Mouse (Mus musculus) lung, postnatal 36 days (tissue): Measurements from ENCODE around the gene Ipo4.

Experiments used
- DNase-seq: peaks from one replicate; pipeline ENCODE4 v3.0.0; 2022; ENCODE audit warnings: mixed read lengths

Gene Ipo4

DNA sequence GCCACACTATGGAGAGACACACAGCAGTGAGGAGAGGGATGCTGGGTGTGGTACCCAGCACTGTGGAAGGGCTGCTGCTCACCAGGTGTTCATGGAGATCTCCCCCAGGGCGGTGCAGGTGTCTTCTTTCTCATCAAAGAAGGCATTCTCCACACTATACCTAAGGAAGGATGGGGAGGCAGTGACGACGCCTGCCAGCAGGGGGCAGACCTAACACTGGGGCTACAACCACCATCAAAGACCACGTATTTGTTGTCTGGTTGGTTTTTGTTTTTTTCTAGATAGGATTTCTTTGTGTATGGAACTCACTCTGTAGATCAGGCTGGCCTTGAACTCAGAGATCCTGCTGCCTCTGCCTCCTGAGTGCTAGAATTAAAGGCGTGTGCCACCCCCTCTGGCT, 6.4 kb downstream of the Ipo4 start:
- peak; percentile 76 for DNase-seq

- no peak for DNase-seq
Measured at GRCm38 (mm10) chr14:55628077-55628827, 7.5 kb downstream of the Ipo4 start.

GRCm38 (mm10) chr14:55618486-55619195, 17.1 kb downstream of the Ipo4 start:
- no peak for DNase-seq

DNA sequence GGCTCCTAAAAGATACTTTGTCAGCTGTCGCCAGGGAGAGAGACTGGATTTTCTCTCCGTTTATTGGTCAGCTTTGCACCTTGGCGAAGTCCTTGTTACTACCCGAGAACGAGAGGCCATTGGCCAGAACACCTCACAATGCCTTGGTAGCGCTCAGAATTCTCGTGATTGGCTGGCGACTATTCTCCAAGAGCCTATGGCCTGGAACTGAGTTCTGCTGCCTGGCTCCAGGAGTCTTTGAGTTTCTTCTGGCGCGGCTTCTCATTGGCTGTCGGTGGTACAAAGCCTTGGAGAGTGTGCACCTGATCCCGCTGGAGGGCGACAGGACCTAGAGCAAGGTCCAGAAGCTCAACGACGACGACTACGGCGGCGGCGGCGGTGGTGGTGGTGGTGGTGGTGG, 17.9 kb downstream of the Ipo4 start, which contains the start of gene Rec8:
Rec8 (plus strand) TSS at position 216 of the 400 bp plus-strand sequence.
- peak; percentile 57 for DNase-seq

GRCm38 (mm10) chr14:55616844-55617243, 18.9 kb downstream of the Ipo4 start:
- DNase-seq, result no peak

DNA sequence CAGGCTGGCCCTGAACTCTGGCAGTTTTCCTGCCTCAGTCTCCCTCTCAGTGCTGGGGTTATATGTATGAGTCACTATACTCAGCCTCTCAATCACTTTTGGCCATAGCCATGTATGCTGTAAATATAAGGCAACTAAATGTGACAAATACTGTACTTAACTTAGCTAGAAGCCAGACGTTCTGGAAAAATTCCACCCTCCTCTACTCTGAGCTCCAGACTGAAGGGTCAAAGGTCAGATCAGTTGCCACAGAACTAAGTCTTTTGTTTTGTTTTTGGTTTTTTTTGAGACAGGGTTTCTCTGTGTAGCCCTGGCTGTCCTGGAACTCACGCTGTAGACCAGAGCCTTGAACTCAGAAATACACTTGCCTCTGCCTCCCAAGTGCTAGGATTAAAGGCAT, 19.9 kb downstream of the Ipo4 start:
- no peak for DNase-seq

GRCm38 (mm10) chr14:55614565-55615178, 21.1 kb downstream of the Ipo4 start:
- DNase-seq, result no peak

DNA sequence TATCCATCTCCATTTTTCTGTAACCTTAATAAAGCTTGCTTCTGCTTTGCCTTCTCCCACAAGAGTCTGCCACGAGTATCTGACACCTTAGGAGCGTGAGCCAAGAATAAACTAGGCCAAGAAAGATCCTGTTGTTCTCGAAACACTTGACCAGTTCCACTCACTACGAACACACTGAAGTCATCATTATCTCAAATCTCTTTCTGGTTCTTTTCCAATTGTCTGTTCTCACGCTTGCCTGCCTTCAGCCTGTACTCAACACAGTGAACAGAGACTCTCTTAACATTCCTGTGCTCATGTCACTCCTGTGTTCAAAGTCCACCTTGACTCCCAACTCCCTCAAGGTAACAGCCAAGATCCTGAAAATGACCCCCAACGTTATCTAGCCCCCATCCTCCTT, 22.4 kb downstream of the Ipo4 start:
- DNase-seq, result no peak

DNA sequence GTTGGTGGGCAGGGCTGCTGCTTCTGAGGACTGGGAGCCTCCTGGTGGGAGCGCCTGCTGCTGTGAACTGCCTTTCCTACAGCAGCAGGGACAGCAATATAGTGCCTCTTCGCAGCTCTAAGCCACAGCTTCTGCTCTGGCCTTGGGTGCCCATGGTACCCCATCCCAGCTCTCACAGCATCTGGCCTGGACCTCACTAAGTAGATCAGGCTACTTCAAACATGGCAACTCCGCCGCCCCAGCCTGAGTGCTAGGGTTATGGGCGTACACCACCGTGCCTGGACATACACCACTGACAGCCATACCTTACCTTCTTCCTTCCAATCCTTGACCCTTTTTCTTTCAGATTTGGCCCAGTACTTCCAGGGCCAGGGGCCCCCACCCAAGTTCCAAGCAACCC, 27.4 kb downstream of the Ipo4 start:
- no peak for DNase-seq

GRCm38 (mm10) chr14:55605743-55606459, 29.9 kb downstream of the Ipo4 start:
- DNase-seq, result no peak

- DNase-seq, result no peak
Measured at GRCm38 (mm10) chr14:55604823-55605222, 30.9 kb downstream of the Ipo4 start.

DNA sequence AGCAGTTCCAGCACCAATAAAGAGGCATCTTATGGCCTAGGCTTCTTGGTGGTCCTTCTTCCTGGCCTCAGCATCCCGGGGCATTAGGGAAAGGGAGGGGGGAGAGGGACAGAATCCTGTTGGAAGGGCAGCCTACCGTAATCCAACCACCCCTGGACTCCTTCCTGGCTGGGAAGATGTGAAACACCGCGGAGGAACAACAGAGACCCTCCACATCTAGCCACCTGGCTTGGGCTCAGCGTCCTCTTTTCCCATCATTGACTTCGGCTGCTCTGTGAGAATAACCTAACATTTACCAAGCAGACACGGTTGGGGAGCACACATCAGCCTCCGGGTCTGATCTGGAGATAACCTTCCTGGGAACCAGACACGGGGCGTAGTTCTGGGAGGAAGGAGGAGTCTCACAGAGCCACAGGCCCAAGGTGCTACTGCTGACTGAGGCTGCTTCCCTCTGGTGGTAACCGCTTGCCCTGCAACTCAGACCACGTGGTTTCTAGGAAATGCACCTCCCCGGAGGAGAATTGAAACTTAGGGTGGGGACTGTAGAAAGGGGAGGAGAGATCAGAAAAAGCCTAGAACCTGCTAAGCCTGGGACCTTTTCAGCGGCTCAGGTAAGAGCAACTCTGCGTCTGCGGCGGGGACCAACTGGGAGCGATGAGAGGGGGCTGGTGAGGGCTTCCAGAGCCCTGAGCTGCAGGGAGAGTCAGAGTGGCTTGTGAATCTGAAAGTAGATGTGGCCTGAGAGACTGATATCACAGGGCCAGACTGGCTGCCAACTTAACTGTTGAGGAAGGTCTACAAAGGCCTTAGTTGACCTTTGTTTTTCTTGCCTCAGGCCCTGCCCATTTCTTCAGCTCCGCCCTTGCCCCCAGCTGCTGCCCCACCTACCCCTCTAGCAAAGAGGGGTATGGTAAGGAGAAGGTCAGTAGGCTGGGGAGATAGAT, 31.9 kb downstream of the Ipo4 start:
- peak; percentile 98 for DNase-seq

DNA sequence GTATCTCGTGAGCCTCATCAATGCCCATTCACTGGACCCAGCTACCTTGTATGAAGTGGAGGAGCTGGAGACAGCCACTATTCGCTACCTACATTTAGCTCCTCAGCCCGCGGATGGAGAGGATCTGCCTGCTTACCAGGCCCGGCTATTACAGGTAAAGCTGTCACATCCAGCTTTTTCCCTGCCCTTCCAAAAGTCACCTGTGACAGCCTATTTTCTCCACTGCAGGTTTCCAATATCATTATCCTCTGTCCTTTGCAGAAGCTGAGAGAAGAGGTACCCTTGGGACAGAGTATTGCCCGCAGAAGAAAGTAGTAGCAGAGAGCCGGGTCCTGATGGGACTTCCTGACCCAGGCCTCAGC, 32.5 kb downstream of the Ipo4 start, which contains the start of gene Irf9:
Irf9 (plus strand) TSS at position 301 of the 362 bp plus-strand sequence.
- no peak for DNase-seq

GRCm38 (mm10) chr14:55598521-55599390, 37.0 kb downstream of the Ipo4 start:
- no peak for DNase-seq

- no peak for DNase-seq
Measured at GRCm38 (mm10) chr14:55596036-55596690, 39.6 kb downstream of the Ipo4 start.

GRCm38 (mm10) chr14:55592226-55592625, 43.5 kb downstream of the Ipo4 start:
- DNase-seq, result no peak

DNA sequence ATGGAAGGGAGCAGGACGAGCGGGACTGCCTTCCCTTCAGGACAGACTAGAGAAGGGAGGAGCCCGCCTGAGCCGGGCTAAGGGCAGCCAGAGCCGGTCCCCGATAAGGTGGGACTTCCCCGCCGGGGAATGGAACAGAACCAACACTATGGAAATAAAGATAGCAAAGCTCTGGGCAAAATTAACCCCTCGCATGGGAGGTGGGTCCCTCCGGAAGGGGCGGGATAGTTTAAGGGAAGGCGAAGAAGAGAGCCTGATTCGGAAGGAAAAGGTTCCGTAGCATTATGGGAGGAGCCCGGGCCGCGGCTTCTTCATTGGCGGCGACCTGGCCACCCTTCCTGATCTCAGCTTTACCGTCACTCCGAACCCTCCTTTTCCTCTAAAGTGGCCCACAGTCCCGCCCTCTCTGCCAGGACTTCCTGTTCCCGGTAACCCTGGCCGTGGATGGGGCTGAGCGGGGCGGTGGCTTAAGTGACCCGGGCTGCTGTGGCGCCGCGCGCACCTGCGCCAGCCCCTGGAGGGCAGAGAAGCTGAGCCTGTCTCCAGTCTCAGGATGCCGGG, 44.3 kb downstream of the Ipo4 start, which contains the start of gene Rnf31:
Rnf31 (plus strand) TSS at position 378 of the 561 bp plus-strand sequence.
- peak; percentile 99 for DNase-seq

DNA sequence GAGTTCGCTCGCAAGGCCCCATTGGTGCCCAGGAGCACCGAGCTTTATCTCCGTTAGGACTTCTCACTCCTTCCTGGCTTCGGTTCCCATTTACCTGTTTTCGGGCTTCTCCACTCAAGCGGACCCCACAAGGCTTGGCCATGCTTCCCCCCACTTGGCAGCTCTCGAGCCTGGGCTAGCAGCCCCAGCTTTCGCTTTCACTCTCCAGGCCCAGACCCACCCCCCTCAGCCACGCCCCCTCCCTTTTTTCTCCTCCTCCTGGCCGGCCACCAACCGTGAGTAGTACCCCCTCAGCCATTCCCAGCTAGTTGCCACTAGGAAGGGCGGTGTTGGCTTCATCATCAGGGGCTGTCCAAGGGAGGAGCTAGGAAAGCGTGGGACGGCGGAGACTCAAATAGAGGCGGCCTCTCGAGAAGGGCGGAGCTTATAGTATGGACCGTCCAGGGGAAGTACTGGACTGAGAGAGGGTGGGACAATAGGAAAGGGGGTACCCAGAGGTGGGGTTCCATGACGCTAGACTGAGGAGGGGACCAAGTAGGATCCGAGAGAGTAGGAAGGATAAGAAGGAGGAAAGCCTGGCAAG, 44.9 kb downstream of the Ipo4 start, which contains the start of gene Psme2:
Psme2 (minus strand) TSS at position 366 of the 583 bp plus-strand sequence.
- DNase-seq, result peak; percentile 98

GRCm38 (mm10) chr14:55589771-55590448, 45.8 kb downstream of the Ipo4 start:
- no peak for DNase-seq
